Mouse (Mus musculus) neural tube, embryonic 10.5 days (tissue): ENCODE results near the gene Psmb2.

Source experiments
- DNase-seq: peaks from one replicate; pipeline ENCODE4 v3.0.0-alpha.2; 2017; ENCODE audit warnings: low spot score; ENCODE audit errors: extremely low spot score

The Psmb2 gene

DNA sequence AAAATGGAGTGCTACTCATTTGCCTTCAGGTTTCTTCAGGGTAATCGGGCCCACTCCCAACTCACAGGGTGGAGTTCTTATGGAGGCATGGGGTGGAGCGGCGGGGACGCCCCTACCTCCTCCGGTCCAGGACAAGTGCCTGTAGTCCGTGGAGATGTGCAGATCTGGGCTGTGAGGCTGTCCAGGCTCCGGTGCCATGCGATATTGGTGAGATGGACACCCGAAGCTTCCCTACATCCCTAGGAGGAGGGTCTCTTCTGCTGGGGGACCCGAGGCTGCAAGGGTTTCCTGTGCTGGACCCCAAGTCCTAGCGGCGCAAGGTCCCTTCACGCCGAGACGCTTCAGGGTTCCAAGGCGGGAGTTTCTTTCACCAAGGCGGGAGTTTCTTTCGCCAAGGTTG lies 54.7 kb downstream of the Psmb2 start:
- peak; percentile 44 for DNase-seq

- peak; percentile 50 for DNase-seq
These were observed 55.3 kb downstream of the Psmb2 start for GRCm38 (mm10) chr4:126732531-126733380.

DNA sequence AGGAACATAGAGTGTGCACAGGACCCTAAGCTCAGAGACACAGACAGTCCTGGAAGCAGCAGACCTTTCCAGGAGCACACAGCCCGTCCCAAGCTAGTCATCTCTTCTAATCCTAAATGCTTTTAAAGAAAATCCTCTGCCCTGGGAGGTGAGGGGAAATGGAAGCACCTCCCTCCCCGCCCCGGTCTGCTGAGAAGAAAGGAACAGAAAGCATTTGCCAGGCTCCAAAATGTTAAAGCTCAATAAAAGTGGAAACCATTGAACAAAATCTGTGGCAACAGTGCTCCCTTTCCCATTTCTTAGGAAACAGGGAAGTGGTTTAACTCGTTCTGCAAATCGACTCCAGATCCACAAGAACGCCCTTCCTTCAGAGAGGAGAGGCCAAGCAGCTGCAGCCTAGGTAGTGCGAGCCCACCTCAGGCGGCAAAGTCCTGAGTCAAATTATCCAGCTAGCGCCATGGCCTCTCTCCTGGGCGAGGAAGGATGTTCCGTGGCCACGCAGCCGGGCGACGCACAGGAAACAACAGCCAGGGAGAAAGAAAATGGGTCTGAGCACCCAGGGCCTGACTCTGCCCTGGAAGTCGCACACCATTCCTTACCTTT lies 56.7 kb downstream of the Psmb2 start:
- no peak for DNase-seq

- peak; percentile 59 for DNase-seq
These were observed 57.4 kb downstream of the Psmb2 start for GRCm38 (mm10) chr4:126734700-126735381.

GRCm38 (mm10) chr4:126735382-126736000 lies 58.1 kb downstream of the Psmb2 start:
- DNase-seq, result peak; percentile 60

- peak; percentile 65 for DNase-seq
These were observed 58.6 kb downstream of the Psmb2 start, which contains the start of gene Tfap2e for GRCm38 (mm10) chr4:126736001-126736414. TSS of gene Tfap2e (minus strand) at chr4:126736240.

DNA sequence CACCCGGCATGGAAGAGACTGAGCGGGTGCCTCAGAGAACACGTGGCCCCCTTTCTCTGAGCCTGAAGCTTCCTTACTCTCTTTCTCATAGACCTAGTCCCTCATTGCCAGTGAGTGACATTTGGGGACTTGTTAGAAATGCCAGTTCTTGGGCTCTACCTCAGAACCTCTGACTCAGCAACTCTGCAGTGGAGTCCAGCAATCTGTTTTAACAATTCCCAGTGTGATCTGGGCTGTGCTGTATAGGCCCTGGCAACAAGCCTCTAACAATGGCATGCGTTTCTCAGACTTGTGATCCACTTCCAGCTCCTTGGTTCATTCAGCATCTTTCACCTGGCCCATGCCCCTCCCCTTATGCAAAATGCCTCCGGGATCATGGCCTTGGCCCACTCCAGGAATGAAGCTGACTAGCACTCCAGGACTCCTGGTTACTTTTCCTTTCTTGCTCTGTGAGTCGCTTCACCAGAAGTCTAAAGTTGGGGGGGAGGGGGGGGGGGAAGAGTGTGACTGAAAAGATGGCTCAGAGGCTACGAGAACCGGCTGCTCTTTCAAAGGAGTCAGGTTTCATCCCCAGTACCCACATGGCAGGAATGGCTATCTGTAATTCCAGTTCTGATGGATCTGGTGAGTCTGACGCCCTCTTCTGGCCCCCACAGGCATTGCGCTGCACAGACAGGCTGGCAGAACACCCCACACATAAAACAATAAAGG lies 62.7 kb downstream of the Psmb2 start:
- peak; percentile 48 for DNase-seq

DNA sequence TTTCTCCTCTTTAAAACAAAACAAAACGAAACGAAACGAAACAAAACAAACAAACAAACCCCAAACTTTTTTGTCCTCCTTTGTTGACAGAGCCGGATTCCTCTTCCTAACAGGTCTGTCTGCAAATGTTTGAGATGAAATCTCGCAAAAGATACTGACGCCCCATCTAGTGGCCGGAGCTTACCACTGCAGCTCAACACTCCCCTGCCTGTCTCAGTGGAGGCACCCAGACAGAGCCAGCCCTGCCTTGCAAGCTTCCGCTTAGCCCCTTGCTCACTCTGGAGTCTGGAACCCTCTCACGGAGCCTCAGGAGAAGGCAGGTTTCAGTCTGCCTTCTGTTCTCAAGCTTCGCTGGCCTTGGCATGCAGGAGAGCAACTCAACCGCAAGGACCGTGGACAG lies 64.0 kb downstream of the Psmb2 start:
- peak; percentile 85 for DNase-seq

GRCm38 (mm10) chr4:126742976-126743375 lies 65.5 kb downstream of the Psmb2 start:
- DNase-seq, result no peak

- no peak for DNase-seq
These were observed 66.3 kb downstream of the Psmb2 start for GRCm38 (mm10) chr4:126743713-126744112.

- no peak for DNase-seq
These were observed 67.4 kb downstream of the Psmb2 start for GRCm38 (mm10) chr4:126744831-126745230.

DNA sequence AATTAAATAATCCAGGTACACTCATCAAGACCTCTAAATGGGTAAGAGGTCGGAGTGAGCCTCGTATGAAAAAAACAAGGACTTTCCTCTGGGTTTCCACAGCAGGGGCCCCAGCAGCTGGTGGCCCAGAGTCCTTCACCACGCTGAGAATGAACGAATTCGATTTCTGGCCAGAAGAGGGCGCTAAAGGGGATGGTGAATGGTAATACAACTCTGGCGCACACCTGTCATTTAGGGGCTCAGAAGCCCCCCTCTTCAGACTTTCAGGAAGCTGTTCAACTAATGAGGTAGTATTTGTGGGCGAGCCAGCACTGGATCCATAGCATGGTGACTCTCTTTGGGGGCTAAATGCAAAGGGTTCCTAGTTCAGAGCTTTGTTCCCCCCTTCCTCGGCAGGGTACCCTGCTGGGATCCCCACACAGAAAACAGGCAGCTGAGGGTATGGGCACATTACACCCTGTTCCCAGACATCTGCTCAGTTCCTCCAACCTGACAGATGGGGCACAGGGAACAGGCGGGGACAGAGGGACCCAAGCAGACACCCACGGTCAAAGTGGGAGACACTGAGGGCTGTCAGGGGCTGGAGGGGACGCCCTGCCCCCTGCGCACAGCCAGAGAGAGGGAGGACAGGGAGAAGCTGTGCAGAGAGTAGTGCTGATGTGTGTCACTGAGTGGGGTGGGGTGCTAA lies 68.2 kb downstream of the Psmb2 start:
- DNase-seq, result peak; percentile 55

DNA sequence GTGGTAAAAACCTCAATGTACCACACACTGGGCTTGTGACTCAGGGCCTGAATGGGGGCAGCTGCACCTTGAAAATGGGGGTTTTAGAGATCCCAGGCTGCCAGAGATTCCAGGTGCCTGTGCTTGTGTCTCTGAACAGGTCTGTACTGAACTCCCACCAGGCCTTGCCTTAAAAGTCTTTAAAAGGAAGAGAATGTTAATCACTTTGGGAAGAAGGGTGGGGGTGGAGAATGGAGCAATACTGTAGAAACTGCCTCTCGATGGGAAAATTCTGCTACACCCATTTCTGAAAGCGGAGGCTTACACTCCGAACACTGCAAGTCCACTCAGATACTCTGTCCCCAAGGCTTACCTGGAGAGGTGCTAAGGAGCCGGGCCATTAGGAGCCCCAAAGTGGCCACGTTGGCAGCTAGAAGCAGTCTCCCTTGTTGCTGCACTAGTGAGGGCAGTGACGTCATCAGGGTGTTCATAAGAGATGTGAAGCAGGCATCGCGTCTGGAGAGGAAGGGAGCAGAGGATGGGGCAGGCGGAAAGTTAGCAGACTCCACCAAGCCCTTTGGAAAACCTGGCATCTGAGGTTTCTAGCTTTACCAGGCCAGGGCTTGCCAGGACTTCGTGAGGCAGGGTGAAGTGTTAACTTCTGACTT lies 68.9 kb downstream of the Psmb2 start:
- DNase-seq, result no peak

GRCm38 (mm10) chr4:126748381-126748780 lies 71.0 kb downstream of the Psmb2 start:
- DNase-seq, result no peak

DNA sequence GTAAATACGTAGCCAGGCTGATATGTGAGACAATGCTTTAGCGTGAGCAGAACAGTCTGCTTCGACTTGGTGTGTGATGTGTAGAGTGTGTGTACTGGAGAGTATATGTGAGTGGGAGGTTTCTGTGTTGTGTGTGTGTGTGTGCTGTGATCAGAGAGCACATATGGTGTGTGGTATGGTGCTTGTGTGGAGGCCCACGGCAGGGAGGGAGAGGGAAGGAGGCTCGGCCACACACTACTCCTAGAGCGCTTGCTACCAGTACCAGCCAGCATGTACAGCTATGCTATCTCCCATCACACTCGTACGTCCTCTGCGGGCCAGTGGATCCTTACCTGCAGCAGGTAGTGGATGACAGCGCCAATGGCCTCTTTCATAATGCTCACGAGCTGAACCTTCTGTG lies 72.1 kb downstream of the Psmb2 start:
- no peak for DNase-seq

DNA sequence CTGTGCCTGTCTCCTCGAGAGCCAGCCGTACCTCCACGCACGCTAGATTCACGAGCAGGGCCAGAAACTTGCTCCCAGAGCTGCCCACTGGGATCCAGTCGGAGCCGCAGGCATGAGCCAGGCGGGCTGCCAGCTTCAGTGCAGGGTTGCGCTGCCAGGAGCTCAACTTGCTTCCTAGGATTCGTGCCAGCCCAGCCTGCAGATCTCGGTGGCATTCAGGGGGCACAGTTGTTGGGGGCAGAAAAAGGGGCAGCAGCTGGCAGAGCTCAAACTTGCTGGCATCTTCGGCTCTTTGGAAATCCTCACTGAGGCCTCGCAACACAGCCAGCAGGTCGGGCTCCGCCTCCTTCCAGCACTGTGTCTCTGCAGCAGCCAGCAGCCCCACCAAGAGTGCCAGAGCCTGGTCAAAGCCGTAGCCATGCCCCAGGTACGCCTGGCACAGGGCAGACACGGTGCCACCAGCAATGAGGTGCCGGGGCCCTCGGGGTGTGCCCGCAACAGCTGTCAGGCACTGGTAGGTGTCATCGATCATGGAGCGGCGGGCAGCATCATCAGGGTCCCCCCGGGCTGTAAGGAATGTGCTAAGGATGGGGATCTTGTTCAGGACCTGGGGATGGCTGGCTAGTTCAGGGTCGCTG lies 72.7 kb downstream of the Psmb2 start:
- DNase-seq, result no peak

GRCm38 (mm10) chr4:126750863-126751555 lies 73.6 kb downstream of the Psmb2 start:
- DNase-seq, result no peak

- no peak for DNase-seq
These were observed 74.2 kb downstream of the Psmb2 start for GRCm38 (mm10) chr4:126751556-126752023.
